Mouse (Mus musculus) cerebellum, postnatal 25 days (tissue): ENCODE results near the gene Prr7.
A peak's percentile ranks its signal among the peaks of the same experiment; 100 is the strongest.

Experiments
- DNase-seq, 2 experiments: peaks; one replicate each; pipeline ENCODE4 v3.0.0; 2021; ENCODE audit warnings: mixed read lengths in 2 of 2

Prr7 gene

GRCm38 (mm10) chr13:55510332-55510667 is 46.2 kb downstream of the Prr7 start:
- no peak for DNase-seq

DNA sequence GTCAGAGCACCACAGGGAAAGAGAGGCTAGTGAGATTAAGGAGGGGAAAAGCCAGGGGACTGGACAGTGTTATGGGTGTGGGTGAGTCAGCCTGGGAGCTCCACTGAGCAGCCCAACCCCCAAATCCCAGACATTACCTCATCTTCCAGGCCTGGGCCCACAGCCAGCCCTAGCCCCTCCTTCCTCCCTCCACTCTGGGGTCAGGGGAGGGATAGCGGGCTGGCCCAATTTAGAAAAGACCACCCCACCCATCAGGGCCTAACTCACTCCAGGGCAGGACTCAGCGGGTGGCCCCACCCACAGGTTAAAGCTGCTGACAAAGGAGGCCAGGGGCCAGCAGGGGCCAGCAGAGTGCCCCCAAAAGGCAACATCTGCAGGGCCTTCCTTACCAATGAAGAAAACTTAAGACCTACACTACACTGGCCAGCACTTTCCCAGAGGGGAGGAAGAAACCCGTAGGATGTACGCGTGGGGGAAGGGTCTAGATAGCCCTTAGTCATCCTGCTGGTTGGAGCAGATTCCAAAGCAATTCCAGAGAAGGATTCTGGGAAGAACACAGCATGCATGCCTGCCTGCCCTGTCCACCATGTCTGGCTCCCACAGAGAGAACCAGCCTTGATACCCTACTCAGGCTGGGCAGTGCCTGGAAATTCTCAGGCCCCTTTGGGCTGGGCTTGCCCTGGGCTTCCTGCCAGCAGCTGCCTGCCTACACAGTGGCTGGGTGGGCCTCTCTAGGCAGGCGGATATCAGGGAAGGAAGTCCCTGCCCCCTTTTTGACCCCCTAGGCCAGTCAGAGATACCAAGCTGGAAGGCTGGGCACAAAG is 46.8 kb downstream of the Prr7 start:
- no peak for DNase-seq

DNA sequence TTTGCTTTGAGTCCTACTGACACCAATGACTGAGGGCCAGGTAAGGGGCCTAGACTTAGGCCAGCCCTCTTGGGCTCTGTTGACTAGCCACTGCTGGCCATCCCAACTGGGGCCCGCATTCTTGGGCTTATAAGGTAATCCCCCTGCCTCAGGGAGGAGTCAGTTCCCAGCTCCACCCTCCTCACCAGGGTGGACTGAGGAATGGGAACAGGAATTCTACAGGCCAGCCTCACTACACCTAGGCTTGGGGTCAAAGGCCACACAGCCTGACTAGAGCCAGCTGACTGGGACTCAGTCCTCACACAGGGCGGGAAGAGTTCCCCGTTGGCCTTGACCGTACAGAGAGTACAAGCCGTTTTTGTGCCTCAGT is 47.4 kb downstream of the Prr7 start:
- no peak for DNase-seq

DNA sequence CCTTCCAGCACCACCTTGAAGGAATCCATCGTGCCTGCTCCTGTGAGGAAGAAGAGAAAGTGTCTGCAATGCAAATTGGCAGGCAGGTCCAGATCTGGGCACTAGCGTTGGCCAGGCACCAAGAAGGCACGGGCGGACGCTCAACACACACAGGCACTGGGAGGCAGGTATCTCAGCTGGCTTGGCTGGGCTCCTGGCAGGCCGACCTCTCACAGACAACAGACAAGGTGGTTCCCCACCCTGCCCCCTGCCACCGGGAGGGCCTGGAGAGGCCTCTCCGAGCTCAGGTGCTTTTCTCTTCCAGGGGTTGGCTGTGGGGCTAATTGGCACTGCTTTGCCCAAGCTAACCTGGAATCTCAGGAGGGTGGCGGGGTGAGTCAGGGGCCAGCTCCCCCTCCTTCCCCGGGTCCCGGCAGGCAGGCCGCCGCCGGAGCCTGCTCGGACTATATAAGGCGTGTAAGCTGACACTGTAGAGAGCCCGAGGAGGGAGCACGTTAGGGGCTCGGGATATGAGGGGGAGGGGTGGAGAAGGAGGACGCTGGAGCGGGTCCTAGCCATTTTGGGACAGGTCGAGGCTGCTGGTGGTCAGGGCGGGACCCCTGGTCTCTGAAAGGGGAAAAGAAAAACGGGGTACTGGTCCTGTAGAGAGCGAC is 48.4 kb downstream of the Prr7 start:
- DNase-seq, result peak; percentile 65 to 74

GRCm38 (mm10) chr13:55513111-55513748 is 49.2 kb downstream of the Prr7 start, which contains the start of gene Pdlim7:
Gene Pdlim7 (minus strand): TSS chr13:55513676.
- peak; percentile 92 to 94 for DNase-seq

GRCm38 (mm10) chr13:55513828-55514227 is 49.8 kb downstream of the Prr7 start:
- DNase-seq, result no peak

- peak; percentile 93 to 95 for DNase-seq
These were observed 52.9 kb downstream of the Prr7 start for GRCm38 (mm10) chr13:55516955-55517354.

- no peak for DNase-seq
These were observed 55.5 kb downstream of the Prr7 start for GRCm38 (mm10) chr13:55519606-55520005.

DNA sequence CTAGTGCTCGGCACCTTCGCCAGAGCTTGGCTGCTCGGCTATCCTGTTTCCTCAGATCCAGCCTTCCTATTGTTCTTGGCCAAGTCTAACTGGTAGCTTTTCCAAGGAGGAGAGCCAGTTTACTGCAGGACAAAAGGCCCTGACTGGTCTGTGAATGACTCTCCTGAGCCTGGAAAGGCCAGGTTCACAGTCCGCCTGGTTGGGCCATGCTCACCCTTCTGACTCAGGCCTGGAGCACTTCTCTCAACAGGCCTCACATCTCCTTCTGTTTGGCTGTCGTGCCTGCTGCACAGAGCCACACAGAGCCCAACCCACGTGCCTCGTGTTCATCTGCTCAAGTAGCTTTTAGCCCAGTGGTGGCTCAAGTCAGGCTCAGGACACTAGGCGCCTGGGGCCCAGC is 58.7 kb downstream of the Prr7 start:
- DNase-seq, result no peak
